Mouse (Mus musculus) limb, embryonic 11.5 days (tissue): Measurements from ENCODE around the gene Slc38a6. TPM values are rescaled to one million over a fixed set of nuclear protein-coding genes. Genes with fewer than 3 reads are reported as not detected.

Experiments used
- ATAC-seq: fragments of 200-750 bp; cut with Nextera tagmentation; 2 replicates; pipeline ENCODE4 v1.8.0; 2017; ENCODE audit warnings: low read depth; ENCODE audit not compliant: insufficient number of reproducible peaks, low FRiP score, low TSS enrichment
- DNase-seq: peaks from one replicate; pipeline ENCODE4 v3.0.0-alpha.2; 2015; ENCODE audit warnings: low spot score
- H3K27ac ChIP-seq: fragments of 300-500 bp; sonication (generic); replicated peaks from 2 replicates; pipeline ENCODE4 v1.5.1; 2014; ENCODE audit warnings: low read depth, mild to moderate bottlenecking, low read length
- H3K27me3 ChIP-seq: fragments of 300-500 bp; sonication (generic); 2 replicates; pipeline ENCODE4 v1.6.1; 2014; ENCODE audit warnings: mild to moderate bottlenecking, low read length, mixed read lengths; ENCODE audit not compliant: control insufficient read depth, insufficient read depth
- H3K36me3 ChIP-seq: fragments of 300-500 bp; sonication (generic); 2 replicates; pipeline ENCODE4 v1.6.1; 2014; ENCODE audit warnings: mild to moderate bottlenecking, low read length, moderate library complexity, mixed read lengths; ENCODE audit not compliant: control insufficient read depth, insufficient read depth
- H3K4me1 ChIP-seq: fragments of 300-500 bp; sonication (generic); 2 replicates; pipeline ENCODE4 v1.6.1; 2014; ENCODE audit warnings: low read length, mixed read lengths; ENCODE audit not compliant: control insufficient read depth, insufficient read depth
- H3K4me2 ChIP-seq: fragments of 300-500 bp; sonication (generic); 2 replicates; pipeline ENCODE4 v1.6.1; 2014; ENCODE audit warnings: low read depth, mild to moderate bottlenecking, moderate library complexity; ENCODE audit not compliant: severe bottlenecking
- H3K4me3 ChIP-seq: fragments of 300-500 bp; sonication (generic); 2 replicates; pipeline ENCODE4 v1.5.1; 2014; ENCODE audit warnings: low read depth, low read length
- H3K9ac ChIP-seq: fragments of 300-500 bp; sonication (generic); 2 replicates; pipeline ENCODE4 v1.6.1; 2014; ENCODE audit warnings: mild to moderate bottlenecking, low read length
- H3K9me3 ChIP-seq: fragments of 300-500 bp; sonication (generic); 2 replicates; pipeline ENCODE4 v1.6.1; 2016; ENCODE audit warnings: low read length; ENCODE audit not compliant: control insufficient read depth
- WGBS: fragments of 180-500 bp; shearing (Covaris S2); extraction: QIAGEN DNeasy Blood & Tissue Kit; methylation state at CpG from one replicate; pipeline ENCODE4 v1.1.7; 2014; 5-methylcytosine and 5-hydroxymethylcytosine counted together
- polyA plus RNA-seq: library from polyadenylated mRNA; unstranded; fragments of >200 nt; fragmentation: Nextera tagmentation; extraction: Ambion mirVana; gene quantifications from 2 replicates; pipeline ENCODE4 v1.2.1, GENCODE M21; 2014

Gene Slc38a6
- polyA plus RNA-seq, result 13.5 and 14.1 TPM in 2 replicates

DNA sequence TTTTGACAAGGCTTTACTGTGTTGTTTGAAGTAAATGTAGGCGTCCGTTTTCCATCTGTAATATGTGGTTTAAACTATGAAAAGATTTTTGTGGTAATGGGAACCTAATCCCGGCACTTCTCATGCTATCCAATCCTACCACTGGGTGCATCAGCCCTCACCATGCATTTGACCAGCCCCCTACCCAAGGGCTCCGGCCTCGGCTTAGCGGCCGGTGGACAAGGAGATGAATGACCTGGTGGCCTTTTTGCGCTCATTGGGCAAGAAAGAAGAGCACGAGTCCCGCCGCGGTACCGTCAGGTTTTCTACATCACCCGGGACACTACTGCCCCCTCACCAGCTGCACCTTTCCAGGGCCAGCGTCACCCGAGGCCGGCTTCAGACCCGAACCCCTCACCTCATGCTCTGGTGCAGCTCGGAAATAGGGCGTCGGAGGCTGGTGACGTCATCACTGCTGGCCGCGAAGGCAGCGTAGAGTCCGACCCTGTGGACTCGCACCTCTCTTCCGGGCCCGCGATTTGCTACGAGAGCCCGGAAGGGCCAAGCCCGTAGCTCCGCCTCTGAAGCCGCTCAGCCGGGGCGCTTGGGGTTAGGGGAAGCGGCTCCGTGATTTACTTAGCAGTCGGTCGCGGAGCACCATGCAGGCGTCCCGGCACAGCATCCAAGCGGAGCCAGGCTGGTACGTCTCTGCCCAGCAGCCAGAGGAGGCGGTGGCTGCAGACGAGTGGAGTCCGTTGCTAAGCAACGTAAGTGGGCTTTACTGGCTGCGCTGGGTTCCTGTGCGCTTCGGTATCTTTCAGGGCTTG is at the start of gene Slc38a6, which contains the start of gene Trmt5:
TSS of gene Slc38a6 (plus strand) at position 493 of the 806 bp plus-strand sequence.
TSS of gene Trmt5 (minus strand) at position 424 of the 806 bp plus-strand sequence.
- peaks cover 6% of the 10 kb centered on the region; the same call in 1 of the 2 replicates for H3K4me1 ChIP-seq
- WGBS, result under 1% methylated on average over 53 of the region's 53 CpGs
- peak within 1 kb of the TSS; percentile 78 for H3K4me2 ChIP-seq
- DNase-seq (peak; percentile 96), ATAC-seq (peak; percentile 95)
- peak within 1 kb of the TSS; percentile 77; the same call in 1 of the 2 replicates for H3K27ac ChIP-seq
- no peaks in the 10 kb centered on the region for H3K27me3 ChIP-seq
- peak within 1 kb of the TSS; percentile 72 for H3K4me3 ChIP-seq
- H3K9ac ChIP-seq, result peak within 1 kb of the TSS; percentile 81
- H3K36me3 ChIP-seq, result peaks cover 6% of the 10 kb centered on the region; the same call in 1 of the 2 replicates
- no peaks in the 10 kb centered on the region for H3K9me3 ChIP-seq

DNA sequence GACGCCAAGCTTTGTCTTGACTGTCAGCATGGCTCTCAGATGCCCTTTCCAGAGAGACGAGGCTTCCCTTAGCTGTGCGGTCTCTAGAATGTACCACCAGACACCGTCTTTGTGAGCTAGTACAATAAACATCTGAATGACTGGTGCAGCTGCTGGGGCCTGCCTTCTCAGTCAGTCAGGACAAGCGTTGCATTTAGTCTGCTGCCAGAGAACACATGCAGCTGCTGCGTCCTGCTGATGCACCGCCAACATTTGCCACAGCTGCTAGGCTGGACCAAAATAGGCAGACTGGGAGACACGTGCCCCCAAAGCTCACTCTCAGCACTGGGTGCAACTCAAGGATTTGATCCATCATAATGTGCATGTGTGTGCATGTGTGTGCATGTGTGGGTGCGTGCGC is 44.6 kb upstream of the Slc38a6 start:
- Histone ChIP-seq H3K9ac (no peak overlapping the region), H3K36me3 (no peaks in the 10 kb centered on the region), H3K9me3 (no peaks in the 10 kb centered on the region), H3K27me3 (no peaks in the 10 kb centered on the region), H3K4me1 (no peaks in the 10 kb centered on the region), H3K27ac (no peak overlapping the region; the same call in 1 of the 2 replicates), H3K4me3 (no peak overlapping the region), H3K4me2 (no peak overlapping the region)
- no peak for ATAC-seq
- DNase-seq, result peak; percentile 33
- 65% methylated on average over 10 of the region's 10 CpGs for WGBS

DNA sequence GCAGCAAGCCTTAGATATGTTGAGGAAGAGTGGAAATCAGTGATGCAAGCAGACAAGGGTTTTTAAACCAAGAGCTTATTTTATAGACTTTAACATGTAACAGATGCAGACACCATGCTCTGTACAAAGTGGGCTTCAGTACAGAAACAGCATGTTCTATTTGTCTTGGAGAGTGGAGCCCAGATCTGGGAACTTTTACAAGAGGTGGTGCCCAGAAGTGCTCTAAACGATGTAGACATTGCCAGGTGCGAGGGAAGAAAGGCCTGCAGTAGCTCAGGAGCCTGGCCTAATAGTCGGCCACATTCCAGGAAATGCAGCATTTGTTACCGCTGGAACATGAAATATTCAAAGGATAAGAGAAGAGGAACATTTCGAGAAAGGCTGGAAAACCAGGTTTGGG is 40.9 kb upstream of the Slc38a6 start:
- Histone ChIP-seq H3K27ac (no peak overlapping the region), H3K36me3 (no peaks in the 10 kb centered on the region), H3K27me3 (no peaks in the 10 kb centered on the region), H3K9me3 (no peaks in the 10 kb centered on the region), H3K4me2 (no peak overlapping the region), H3K9ac (no peak overlapping the region), H3K4me1 (no peaks in the 10 kb centered on the region), H3K4me3 (no peak overlapping the region)
- 53% methylated on average over 5 of the region's 5 CpGs for WGBS
- no peak for DNase-seq
- no peak for ATAC-seq

DNA sequence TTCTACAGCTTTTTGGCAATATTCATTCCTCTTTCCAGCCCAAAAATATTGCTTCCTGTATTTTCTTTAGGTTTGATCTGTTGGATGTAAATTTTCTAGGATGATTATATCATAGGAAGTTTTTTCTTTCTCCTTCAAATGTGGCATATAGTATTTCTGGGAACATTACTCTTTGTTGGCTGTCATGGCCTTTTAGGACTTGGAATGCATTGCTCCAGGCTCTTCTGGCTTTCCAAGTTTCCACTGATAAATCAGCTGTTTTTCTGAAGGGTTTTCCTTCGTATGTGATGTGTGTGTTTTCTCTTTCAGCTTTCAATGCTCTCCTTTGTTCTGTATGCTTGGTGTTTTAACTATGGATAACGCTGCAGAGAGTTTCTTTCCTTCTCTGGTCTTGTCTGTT is 31.6 kb upstream of the Slc38a6 start:
- H3K4me1 ChIP-seq, result no peaks in the 10 kb centered on the region
- no peaks in the 10 kb centered on the region for H3K27me3 ChIP-seq
- H3K4me3 ChIP-seq, result no peak overlapping the region
- H3K36me3 ChIP-seq, result no peaks in the 10 kb centered on the region
- no peak overlapping the region for H3K27ac ChIP-seq
- DNase-seq (no peak), ATAC-seq (no peak)
- WGBS, result 89% methylated on average over 2 of the region's 2 CpGs
- no peaks in the 10 kb centered on the region for H3K9me3 ChIP-seq
- no peak overlapping the region for H3K9ac ChIP-seq
- H3K4me2 ChIP-seq, result no peak overlapping the region

DNA sequence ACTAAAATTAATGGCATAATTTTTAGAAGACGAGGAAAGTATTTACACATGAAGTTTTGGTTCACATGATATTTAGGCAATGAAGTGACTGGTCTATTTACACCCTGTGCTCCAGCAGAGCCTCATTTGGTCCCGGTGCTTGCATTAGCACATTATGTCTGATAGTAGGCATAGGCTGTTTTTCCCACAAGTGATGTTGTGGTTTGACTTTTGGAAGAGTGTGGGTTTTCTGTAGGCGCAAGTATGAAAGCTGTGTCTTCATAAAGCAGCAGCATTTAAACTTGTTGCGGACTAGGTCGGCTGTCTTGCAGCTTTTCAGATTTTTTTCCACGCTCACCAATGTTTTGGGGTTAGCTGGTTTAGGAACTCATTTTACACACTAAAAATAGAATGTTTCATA is 27.3 kb upstream of the Slc38a6 start:
- Histone ChIP-seq H3K36me3 (no peaks in the 10 kb centered on the region), H3K4me1 (no peaks in the 10 kb centered on the region), H3K27ac (no peak overlapping the region), H3K4me2 (no peak overlapping the region), H3K27me3 (no peaks in the 10 kb centered on the region), H3K4me3 (no peak overlapping the region), H3K9ac (no peak overlapping the region), H3K9me3 (no peaks in the 10 kb centered on the region)
- DNase-seq (no peak), ATAC-seq (no peak)
- WGBS, result 96% methylated on average over 6 of the region's 6 CpGs

DNA sequence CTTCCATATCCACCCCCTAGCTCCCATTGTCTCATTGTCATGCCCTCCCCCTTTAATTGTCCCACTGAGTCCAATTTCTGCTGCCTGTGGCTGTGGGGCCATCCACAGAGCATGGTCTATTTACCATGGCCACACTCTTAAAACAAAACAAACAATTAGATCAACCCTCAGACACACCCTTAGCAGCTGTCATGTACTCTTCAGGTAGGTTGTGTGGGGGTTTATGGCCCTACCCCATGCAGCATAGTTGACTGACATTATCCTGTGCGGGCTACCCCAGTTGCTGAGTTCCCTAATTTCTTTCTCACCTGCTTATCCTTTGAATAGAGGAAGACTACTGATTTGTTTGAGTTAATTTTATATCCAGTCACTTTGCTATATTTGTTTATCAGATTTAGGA is 26.2 kb upstream of the Slc38a6 start:
- no peak for DNase-seq
- H3K27ac ChIP-seq, result no peak overlapping the region
- ATAC-seq, result no peak
- H3K9ac ChIP-seq, result no peak overlapping the region
- 94% methylated on average over 1 of the region's 1 CpGs for WGBS
- no peak overlapping the region for H3K4me3 ChIP-seq
- no peaks in the 10 kb centered on the region for H3K36me3 ChIP-seq
- no peaks in the 10 kb centered on the region for H3K27me3 ChIP-seq
- H3K4me1 ChIP-seq, result no peaks in the 10 kb centered on the region
- no peaks in the 10 kb centered on the region for H3K9me3 ChIP-seq
- H3K4me2 ChIP-seq, result no peak overlapping the region

DNA sequence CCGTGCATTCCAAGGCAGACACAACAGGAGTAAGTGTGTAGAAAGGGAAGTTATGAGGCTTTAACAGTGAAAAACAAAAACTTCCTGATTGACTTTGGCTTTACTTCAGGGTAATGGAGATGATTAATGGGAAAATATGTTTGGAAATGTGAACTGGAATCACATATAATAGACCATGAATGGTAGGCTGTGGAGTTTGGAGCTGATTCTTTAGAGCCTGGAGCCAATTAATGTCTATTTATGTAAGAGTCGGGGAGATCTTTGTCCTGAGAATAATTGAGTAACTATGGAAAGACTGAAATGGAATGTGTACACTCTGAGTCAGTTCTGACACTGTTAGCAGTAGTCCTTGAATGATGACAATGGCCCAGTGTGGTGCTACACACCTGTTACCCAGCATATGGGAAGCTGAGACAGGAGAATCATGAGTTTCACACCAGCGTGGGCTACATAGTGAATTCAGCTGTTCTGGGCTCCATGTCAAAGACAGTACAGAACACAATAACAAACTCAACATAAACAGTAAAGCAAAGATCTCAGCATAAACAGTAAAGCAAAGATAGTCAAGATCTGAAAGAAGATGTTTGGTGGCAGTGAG is 21.1 kb upstream of the Slc38a6 start:
- no peaks in the 10 kb centered on the region for H3K9me3 ChIP-seq
- no peak for ATAC-seq
- 87% methylated on average over 3 of the region's 3 CpGs for WGBS

DNA sequence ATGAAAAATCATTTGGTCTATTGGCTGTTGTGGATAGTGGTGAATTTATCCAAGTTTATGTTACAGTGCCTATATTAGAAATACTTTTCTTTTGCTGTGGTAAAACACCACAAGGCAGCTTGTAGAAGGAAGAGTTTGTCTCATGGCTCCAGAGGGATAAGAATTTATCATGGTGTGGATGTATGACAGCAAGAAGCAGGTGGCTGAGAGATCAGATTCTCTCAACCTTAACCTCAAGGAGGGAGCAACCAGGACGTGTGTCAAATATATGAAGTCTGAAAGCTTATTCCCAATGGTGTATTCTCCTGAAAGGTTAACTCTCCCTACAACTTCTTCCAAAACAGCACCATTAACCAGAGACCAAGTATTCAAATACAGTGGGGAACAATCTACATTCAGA is 20.0 kb upstream of the Slc38a6 start:
- Histone ChIP-seq H3K4me3 (no peak overlapping the region), H3K4me1 (peaks cover 12% of the 10 kb centered on the region), H3K27me3 (no peaks in the 10 kb centered on the region), H3K9ac (no peak overlapping the region), H3K27ac (no peak overlapping the region), H3K36me3 (no peaks in the 10 kb centered on the region), H3K4me2 (no peak overlapping the region), H3K9me3 (no peaks in the 10 kb centered on the region)
- WGBS, result 90% methylated on average over 1 of the region's 1 CpGs
- no peak for ATAC-seq
- no peak for DNase-seq

More for the DNA sequence above, 21.1 kb upstream of the Slc38a6 start:
- Histone ChIP-seq H3K4me3 (no peak overlapping the region), H3K4me1 (peaks cover 12% of the 10 kb centered on the region), H3K27ac (no peak overlapping the region), H3K36me3 (no peaks in the 10 kb centered on the region), H3K27me3 (no peaks in the 10 kb centered on the region), H3K4me2 (no peak overlapping the region), H3K9ac (no peak overlapping the region)
- no peak for DNase-seq
